Mouse (Mus musculus) forebrain, embryonic 16.5 days (tissue): ENCODE results near the gene Zscan26. TPM values are rescaled to one million over a fixed set of nuclear protein-coding genes. Genes with fewer than 3 reads are reported as not detected.
"Not testable (repeated sequence)": the region's sequence is repeated elsewhere in the genome, so short reads cannot be mapped to it uniquely, and the experiment has no call there.

Experiments used
- ATAC-seq: fragments of 200-750 bp; cut with Nextera tagmentation; 2 replicates; pipeline ENCODE4 v1.8.0; 2017; ENCODE audit warnings: mild to moderate bottlenecking, moderate library complexity
- H3K27ac ChIP-seq: fragments of 300-500 bp; sonication (generic); 2 replicates; pipeline ENCODE4 v1.5.1; 2014; ENCODE audit warnings: low read length, control low read depth
- H3K27me3 ChIP-seq: fragments of 300-500 bp; sonication (generic); replicated peaks from 2 replicates; pipeline ENCODE4 v1.6.1; 2014; ENCODE audit warnings: low read length; ENCODE audit not compliant: control insufficient read depth, insufficient read depth
- H3K36me3 ChIP-seq: fragments of 300-500 bp; sonication (generic); 2 replicates; pipeline ENCODE4 v1.6.1; 2014; ENCODE audit not compliant: control insufficient read depth, insufficient read depth
- H3K4me1 ChIP-seq: fragments of 300-500 bp; sonication (generic); replicated peaks from 2 replicates; pipeline ENCODE4 v1.6.1; 2014; ENCODE audit warnings: low read length; ENCODE audit not compliant: control insufficient read depth, insufficient read depth
- H3K4me2 ChIP-seq: fragments of 300-500 bp; sonication (generic); 2 replicates; pipeline ENCODE4 v1.6.1; 2014; ENCODE audit warnings: mild to moderate bottlenecking, low read length, control low read depth
- H3K4me3 ChIP-seq: fragments of 300-500 bp; sonication (generic); replicated peaks from 2 replicates; pipeline ENCODE4 v1.5.1; 2014; ENCODE audit warnings: mild to moderate bottlenecking, low read length, control low read depth
- H3K9ac ChIP-seq: fragments of 300-500 bp; sonication (generic); replicated peaks from 2 replicates; pipeline ENCODE4 v1.6.1; 2014; ENCODE audit warnings: low read depth, low read length, control low read depth
- H3K9me3 ChIP-seq: fragments of 300-500 bp; sonication (generic); 2 replicates; pipeline ENCODE4 v1.6.1; 2016; ENCODE audit warnings: low read length; ENCODE audit not compliant: control insufficient read depth
- WGBS: fragments of 180-500 bp; shearing (Covaris S2); extraction: QIAGEN DNeasy Blood & Tissue Kit; methylation state at CpG from one replicate; pipeline ENCODE4 v1.1.7; 2014; 5-methylcytosine and 5-hydroxymethylcytosine counted together
- microRNA counts: library from miRNA; unstranded; fragments of <30 nt; microRNA quantifications from one replicate; lab custom pipeline; 2016
- microRNA-seq: library from miRNA; unstranded; fragments of <30 nt; microRNA quantifications from one replicate; pipeline ENCODE4, GENCODE M21; 2017
- polyA plus RNA-seq: library from polyadenylated mRNA; unstranded; fragments of >200 nt; fragmentation: Nextera tagmentation; extraction: Ambion mirVana; gene quantifications from 2 replicates; pipeline ENCODE4 v1.2.1, GENCODE M21; 2015

The Zscan26 gene
- polyA plus RNA-seq, 1 experiment from 2014 or later: 22.1 TPM

GRCm38 (mm10) chr13:21396048-21396447 lies 57.5 kb downstream of the Zscan26 start:
- not testable (repeated sequence) for H3K4me2 ChIP-seq, H3K4me3 ChIP-seq, H3K9me3 ChIP-seq, H3K27me3 ChIP-seq, H3K9ac ChIP-seq, H3K27ac ChIP-seq
- Histone ChIP-seq H3K36me3 (peaks cover 42% of the 10 kb centered on the region), H3K4me1 (peaks cover 17% of the 10 kb centered on the region)
- WGBS: 96% methylated on average over 13 of the region's 18 CpGs
- peak; percentile 26; the same call in 1 of the 2 replicates for ATAC-seq

- H3K4me3 ChIP-seq: no peak overlapping the region
- 96% methylated on average over 6 of the region's 6 CpGs for WGBS
- no peaks in the 10 kb centered on the region for H3K9me3 ChIP-seq
- H3K4me1 ChIP-seq: peaks cover 13% of the 10 kb centered on the region
- no peak overlapping the region for H3K27ac ChIP-seq
- ATAC-seq: 0 out of 2 replicates have a peak, but pooled peaks have one; percentile 6
- H3K4me2 ChIP-seq: no peak overlapping the region
- no peaks in the 10 kb centered on the region for H3K27me3 ChIP-seq
- H3K9ac ChIP-seq: no peak overlapping the region
- peaks cover 46% of the 10 kb centered on the region for H3K36me3 ChIP-seq
Observed at GRCm38 (mm10) chr13:21395623-21396022, 57.9 kb downstream of the Zscan26 start.

GRCm38 (mm10) chr13:21395211-21395610 lies 58.3 kb downstream of the Zscan26 start:
- Histone ChIP-seq H3K36me3 (peaks cover 50% of the 10 kb centered on the region), H3K27me3 (no peaks in the 10 kb centered on the region)
- WGBS: 91% methylated on average over 1 of the region's 1 CpGs

More at GRCm38 (mm10) chr13:21395211-21395610, 58.3 kb downstream of the Zscan26 start:
- Histone ChIP-seq H3K9me3 (no peaks in the 10 kb centered on the region), H3K4me3 (no peak overlapping the region), H3K4me2 (no peak overlapping the region), H3K4me1 (peaks cover 11% of the 10 kb centered on the region), H3K9ac (no peak overlapping the region), H3K27ac (no peak overlapping the region)
- no peak for ATAC-seq

MicroRNAs within 50 kb of the gene (microRNA counts, 519-probe panel; counts per million panel counts)
- microRNA mmu-miR-1896 (lab: Ali Mortazavi, UCI): 3,015 counts per million, percentile 77 among the panel's probes with 10 or more counts

Small RNA genes lying within 50 kb of the gene (microRNA-seq; reads per million reads assigned to microRNA genes)
- not detected for gene Mir1896
- not detected for gene Mir6942

Other genes with a start within 250 kb of the Zscan26 start
- not detected in 2 replicates for gene Gpx5, start 161.0 kb downstream of the Zscan26 start, polyA plus RNA-seq
- not detected in 2 replicates for gene Gpx6, start 141.6 kb downstream of the Zscan26 start, polyA plus RNA-seq
- not detected in 2 replicates for gene Olfr1367, start 106.8 kb downstream of the Zscan26 start, polyA plus RNA-seq
- gene Zscan12, start 90.9 kb downstream of the Zscan26 start, polyA plus RNA-seq: 15.5 and 16.1 TPM in 2 replicates
- gene Zkscan3, start 51.0 kb downstream of the Zscan26 start, polyA plus RNA-seq: 92.6 and 93.3 TPM in 2 replicates
- 2.0 and 3.4 TPM in 2 replicates for gene Pgbd1, start 12.7 kb downstream of the Zscan26 start, polyA plus RNA-seq
- gene Nkapl, start 14.8 kb upstream of the Zscan26 start, polyA plus RNA-seq: 2.8 and 4.3 TPM in 2 replicates
- gene Zkscan4, start 25.2 kb upstream of the Zscan26 start, polyA plus RNA-seq: 10.1 and 10.7 TPM in 2 replicates
- gene Gm10065, start 25.7 kb upstream of the Zscan26 start, polyA plus RNA-seq: not detected in 2 replicates
- gene AK157302, start 41.5 kb upstream of the Zscan26 start, polyA plus RNA-seq: 0.35 and 0.48 TPM in 2 replicates
- gene Gm11273, start 47.7 kb upstream of the Zscan26 start, polyA plus RNA-seq: 7.4 and 8.0 TPM in 2 replicates
- gene Zkscan8, start 77.4 kb upstream of the Zscan26 start, polyA plus RNA-seq: 6.9 and 8.0 TPM in 2 replicates
- 0.15 and 0.29 TPM in 2 replicates for gene Olfr1366, start 89.1 kb upstream of the Zscan26 start, polyA plus RNA-seq
- gene Olfr1535, start 106.2 kb upstream of the Zscan26 start, polyA plus RNA-seq: 0.07 TPM in 1 of 2 replicates, not detected in the other
- gene Olfr1364, start 128.0 kb upstream of the Zscan26 start, polyA plus RNA-seq: not detected in 2 replicates
- gene Olfr1362, start 160.3 kb upstream of the Zscan26 start, polyA plus RNA-seq: not detected in 2 replicates
- 0.06 TPM in 1 of 2 replicates, not detected in the other for gene Olfr11, start 188.8 kb upstream of the Zscan26 start, polyA plus RNA-seq
- not detected in 2 replicates for gene Olfr1361, start 209.7 kb upstream of the Zscan26 start, polyA plus RNA-seq
- not detected in 2 replicates for gene Olfr1360, start 223.7 kb upstream of the Zscan26 start, polyA plus RNA-seq
- gene Olfr1359, start 244.4 kb upstream of the Zscan26 start, polyA plus RNA-seq: not detected in 2 replicates